Mouse (Mus musculus) right cerebral cortex, postnatal 10 days (tissue): ENCODE data around the gene C1qtnf4.

Source experiments
- DNase-seq, 2 experiments: peaks; one replicate each; pipeline ENCODE4 v3.0.0; 2021; ENCODE audit warnings: low spot score in 2 of 2

C1qtnf4 gene

GRCm38 (mm10) chr2:90885218-90886041 lies at the start of gene C1qtnf4:
C1qtnf4 (plus strand) TSS chr2:90885860.
- peak; percentile 77 to 79 for DNase-seq

- no peak for DNase-seq
These were observed 47.0 kb upstream of the C1qtnf4 start for GRCm38 (mm10) chr2:90838621-90839020.

- DNase-seq = no peak
These were observed 42.0 kb upstream of the C1qtnf4 start for GRCm38 (mm10) chr2:90843666-90844065.

GRCm38 (mm10) chr2:90844262-90844661 lies 41.4 kb upstream of the C1qtnf4 start:
- no peak for DNase-seq

- DNase-seq = no peak
These were observed 40.4 kb upstream of the C1qtnf4 start for GRCm38 (mm10) chr2:90845234-90845633.

- DNase-seq = peak; percentile 44 to 60
These were observed 39.5 kb upstream of the C1qtnf4 start for GRCm38 (mm10) chr2:90846171-90846570.

GRCm38 (mm10) chr2:90846597-90846954 lies 39.1 kb upstream of the C1qtnf4 start:
- peak; percentile 42 to 57 for DNase-seq

GRCm38 (mm10) chr2:90846955-90847680 lies 38.5 kb upstream of the C1qtnf4 start, which contains the start of gene Mtch2:
Mtch2 (plus strand) TSS chr2:90847155.
- DNase-seq = peak; percentile 98 to 99

- no peak for DNase-seq
These were observed 38.0 kb upstream of the C1qtnf4 start for GRCm38 (mm10) chr2:90847681-90848050.

GRCm38 (mm10) chr2:90848331-90848730 lies 37.3 kb upstream of the C1qtnf4 start:
- no peak for DNase-seq

- DNase-seq = no peak
These were observed 35.3 kb upstream of the C1qtnf4 start for GRCm38 (mm10) chr2:90850401-90850800.

- peak in 1 of 2 experiments; percentile 2 for DNase-seq
These were observed 24.2 kb upstream of the C1qtnf4 start for GRCm38 (mm10) chr2:90861486-90861885.

- DNase-seq = no peak
These were observed 21.5 kb upstream of the C1qtnf4 start for GRCm38 (mm10) chr2:90864184-90864583.

GRCm38 (mm10) chr2:90866524-90866923 lies 19.1 kb upstream of the C1qtnf4 start:
- DNase-seq = peak; percentile 91 to 93

- DNase-seq = peak; percentile 66 to 76
These were observed 15.5 kb upstream of the C1qtnf4 start for GRCm38 (mm10) chr2:90870136-90870601.

- peak; percentile 54 to 70 for DNase-seq
These were observed 14.3 kb upstream of the C1qtnf4 start for GRCm38 (mm10) chr2:90871180-90871961.

GRCm38 (mm10) chr2:90874025-90874424 lies 11.6 kb upstream of the C1qtnf4 start:
- DNase-seq = no peak

- DNase-seq = peak in 1 of 2 experiments; percentile 38
These were observed 10.4 kb upstream of the C1qtnf4 start for GRCm38 (mm10) chr2:90875239-90875638.

GRCm38 (mm10) chr2:90877584-90878259 lies 7.9 kb upstream of the C1qtnf4 start:
- DNase-seq = peak in 1 of 2 experiments; percentile 63

- no peak for DNase-seq
These were observed 6.2 kb upstream of the C1qtnf4 start for GRCm38 (mm10) chr2:90879419-90879818.

GRCm38 (mm10) chr2:90880144-90880785 lies 5.4 kb upstream of the C1qtnf4 start:
- DNase-seq = no peak
